In genomic region chr12:27104925-27105571, GRCm38 (mm10) we compare ENCODE assay signal across 9 mouse cellular contexts.
A peak's percentile ranks its signal among the peaks of the same experiment; 100 is the strongest.
DNase-seq lines count a peak whose midpoint lies in the region; ATAC-seq lines count a peak whose summit lies in the region.
"Had no signal": no experiment of that assay in that cellular context is flagged by ENCODE, and none has a peak within 500 bp of the region (broad histone marks: within the 10 kb centered on the region; RNA-seq: fewer than 3 reads in every experiment).

No protein-coding gene starts in this region.

- no peak overlapping the region for H3K9ac ChIP-seq in hindbrain, embryonic 16.5 days (ENCODE audit: low read depth, low read length)
- H3K9ac ChIP-seq in neural tube, embryonic 15.5 days (replicated peaks), result no peak overlapping the region
- H3K9ac ChIP-seq: embryonic facial prominence, embryonic 12.5 days had no signal

- H3K27ac ChIP-seq in hindbrain, embryonic 16.5 days (ENCODE audit: low read depth, low read length), result no peak overlapping the region
- peak overlapping the region; percentile 54 for H3K27ac ChIP-seq in neural tube, embryonic 15.5 days (replicated peaks)
- H3K27ac ChIP-seq: embryonic facial prominence, embryonic 12.5 days had no signal

- H3K4me3 ChIP-seq in hindbrain, embryonic 16.5 days (ENCODE audit: low read length), result no peak overlapping the region
- no peak overlapping the region for H3K4me3 ChIP-seq in neural tube, embryonic 15.5 days (replicated peaks)
- H3K4me3 ChIP-seq: embryonic facial prominence, embryonic 12.5 days had no signal

- H3K36me3 ChIP-seq in hindbrain, embryonic 16.5 days (ENCODE audit: control insufficient read depth, insufficient read depth, low read length), result no peaks in the 10 kb centered on the region
- H3K36me3 ChIP-seq in neural tube, embryonic 15.5 days, result no peaks in the 10 kb centered on the region
- H3K36me3 ChIP-seq: embryonic facial prominence, embryonic 12.5 days had no signal

- peak; percentile 90 for ATAC-seq in hindbrain, embryonic 16.5 days
- ATAC-seq in neural tube, embryonic 15.5 days (ENCODE audit: low FRiP score), result peak; percentile 77; the same call in 1 of the 2 replicates

- H3K4me1 ChIP-seq in hindbrain, embryonic 16.5 days (ENCODE audit: control insufficient read depth, insufficient read depth, low read depth, low read length), result no peaks in the 10 kb centered on the region
- H3K4me1 ChIP-seq in neural tube, embryonic 15.5 days, result peaks cover 7% of the 10 kb centered on the region; the same call in 1 of the 2 replicates
- H3K4me1 ChIP-seq: embryonic facial prominence, embryonic 12.5 days had no signal

- peak; percentile 7 to 34 for DNase-seq in adrenal gland, adult (ENCODE audit: inconsistent age in 2 of 2, low spot score in 1 of 2)
- DNase-seq in adrenal gland, adult 2 months, result no peak
- peak; percentile 7 to 32 for DNase-seq in left cerebral cortex, adult 18-20 months (ENCODE audit: low spot score in 2 of 2)
- DNase-seq in left cerebral cortex, adult 11 months (ENCODE audit: low spot score), result no peak
- no peak for DNase-seq in cerebellum, adult 11 months
- DNase-seq in lung, postnatal 25 days (ENCODE audit: low spot score), result no peak

- no peaks in the 10 kb centered on the region for H3K27me3 ChIP-seq in hindbrain, embryonic 16.5 days (replicated peaks; ENCODE audit: control insufficient read depth, insufficient read depth, low read length)
- no peaks in the 10 kb centered on the region for H3K27me3 ChIP-seq in neural tube, embryonic 15.5 days (replicated peaks)
- H3K27me3 ChIP-seq: embryonic facial prominence, embryonic 12.5 days had no signal

- H3K4me2 ChIP-seq in hindbrain, embryonic 16.5 days (ENCODE audit: low read length), result no peak overlapping the region
- H3K4me2 ChIP-seq in neural tube, embryonic 15.5 days, result no peak overlapping the region; the same call in 1 of the 2 replicates
- H3K4me2 ChIP-seq: embryonic facial prominence, embryonic 12.5 days had no signal

- 45% methylated on average over 9 of the region's 9 CpGs for WGBS in hindbrain, embryonic 16.5 days
- 43% methylated on average over 9 of the region's 9 CpGs for WGBS in neural tube, embryonic 15.5 days

- H3K9me3 ChIP-seq in hindbrain, embryonic 16.5 days (ENCODE audit: control insufficient read depth, low read length), result no peaks in the 10 kb centered on the region
- no peaks in the 10 kb centered on the region for H3K9me3 ChIP-seq in neural tube, embryonic 15.5 days (replicated peaks)
- H3K9me3 ChIP-seq: embryonic facial prominence, embryonic 12.5 days had no signal

Comparison
In these comparisons a context has a peak if more than half of its experiments do, and no peak if none do; other contexts are left out.
1. DNase-seq: peak in adrenal gland, adult (2 of 2) and left cerebral cortex, adult 18-20 months (2 of 2); none in adrenal gland, adult 2 months (single experiment), left cerebral cortex, adult 11 months (single experiment), cerebellum, adult 11 months (single experiment) and lung, postnatal 25 days (single experiment).